In genomic region chr6:74903551-74903950, GRCm38 (mm10) we compare ENCODE assay signal across 23 mouse cellular contexts.
DNase-seq lines count a peak whose midpoint lies in the region; TF ChIP-seq lines count a peak whose summit lies in the region.
"Had no signal": no experiment of that assay in that cellular context is flagged by ENCODE, and none has a peak within 500 bp of the region (broad histone marks: within the 10 kb centered on the region; RNA-seq: fewer than 3 reads in every experiment).

No protein-coding gene starts in this region.

- no peaks in the 10 kb centered on the region for H3K36me3 ChIP-seq in ES-E14 (ENCODE audit: control insufficient read depth, insufficient read depth, low read length, poor library complexity, severe bottlenecking)
- H3K36me3 ChIP-seq in kidney, adult 2 months (ENCODE audit: control insufficient read depth, insufficient read depth, low read length): no peaks in the 10 kb centered on the region
- H3K36me3 ChIP-seq: embryonic facial prominence, embryonic 13.5 days; embryonic facial prominence, embryonic 15.5 days; forebrain, embryonic 10.5 days; forebrain, embryonic 12.5 days had no signal

- TF ChIP-seq CTCF in kidney, adult 2 months (conservative IDR thresholded peaks at IDR 0.05; ENCODE audit: insufficient read depth, insufficient read length, low read depth, low read length): no peak

- DNase-seq in 3134 (ENCODE audit: extremely low read depth, insufficient read length, low spot score) (peak; percentile 16), 3T3-L1 (ENCODE audit: low read depth, low spot score) (peak; percentile 37), ES-E14 (ENCODE audit: low read depth, low spot score) (no peak), NIH3T3 (ENCODE audit: low read depth) (peak; percentile 26)
- DNase-seq in kidney, adult 2 months: no peak
- no peak for DNase-seq in gastrocnemius, adult 8-10 months (ENCODE audit: low spot score in 2 of 2)
- DNase-seq in spleen, adult 18-20 months: no peak
- DNase-seq in lung, adult 18-20 months: no peak
- DNase-seq: adrenal gland, adult 2 months; adrenal gland, postnatal 10 days; adrenal gland, postnatal 25 days; B cell, adult 2 months; cerebellum, adult 11-12 months; cerebellum, adult 2 months; cerebellum, adult 9-10 months; cerebellum, postnatal 10 days; cerebellum, postnatal 25 days had no signal

- in situ Hi-C loops in ES-E14 (cut with MboI; ENCODE audit: low sequenced_read_pairs in 2 of 2, unreplicated experiment in 2 of 2): no loop called here

- H3K27ac ChIP-seq in ES-E14 (ENCODE audit: insufficient read depth, low read depth, low read length, poor library complexity, severe bottlenecking): no peak overlapping the region
- no peak overlapping the region for H3K27ac ChIP-seq in kidney, adult 2 months (ENCODE audit: insufficient read depth, low read depth, low read length)
- H3K27ac ChIP-seq: embryonic facial prominence, embryonic 13.5 days; embryonic facial prominence, embryonic 15.5 days; forebrain, embryonic 10.5 days; forebrain, embryonic 12.5 days had no signal

- no peaks in the 10 kb centered on the region for H3K4me1 ChIP-seq in ES-E14 (ENCODE audit: control insufficient read depth in 2 of 2, insufficient read depth in 2 of 2, low read length in 2 of 2, poor library complexity in 1 of 2)
- H3K4me1 ChIP-seq in kidney, adult 2 months (ENCODE audit: control insufficient read depth, insufficient read depth, low read length): no peaks in the 10 kb centered on the region
- H3K4me1 ChIP-seq: embryonic facial prominence, embryonic 13.5 days; embryonic facial prominence, embryonic 15.5 days; forebrain, embryonic 10.5 days; forebrain, embryonic 12.5 days had no signal

- no peak overlapping the region for H3K9ac ChIP-seq in ES-E14 (ENCODE audit: insufficient read depth, low read depth, low read length, poor library complexity, severe bottlenecking)
- H3K9ac ChIP-seq: embryonic facial prominence, embryonic 13.5 days; embryonic facial prominence, embryonic 15.5 days; forebrain, embryonic 12.5 days had no signal

- H3K9me3 ChIP-seq in ES-E14 (ENCODE audit: control insufficient read depth, insufficient read depth, low read depth, low read length): no peaks in the 10 kb centered on the region
- H3K9me3 ChIP-seq: embryonic facial prominence, embryonic 13.5 days; embryonic facial prominence, embryonic 15.5 days; forebrain, embryonic 10.5 days; forebrain, embryonic 12.5 days had no signal

- no peak for TF ChIP-seq POLR2A in kidney, adult 2 months (IDR thresholded peaks at IDR 0.05; ENCODE audit: low read depth, low read length)

- 93% methylated on average over 2 of the region's 2 CpGs for WGBS in kidney, adult 2 months

- H3K27me3 ChIP-seq in kidney, adult 2 months (replicated peaks; ENCODE audit: control insufficient read depth, insufficient read depth, low read length): no peaks in the 10 kb centered on the region
- H3K27me3 ChIP-seq: CH12.LX; embryonic facial prominence, embryonic 13.5 days; embryonic facial prominence, embryonic 15.5 days; forebrain, embryonic 12.5 days had no signal

- H3K4me3 ChIP-seq in ES-E14 (ENCODE audit: insufficient read depth in 1 of 2, low read depth in 1 of 2, low read length in 2 of 2, poor library complexity in 1 of 2, severe bottlenecking in 1 of 2): no peak overlapping the region
- H3K4me3 ChIP-seq in kidney, adult 2 months (ENCODE audit: insufficient read depth, low read depth, low read length): no peak overlapping the region
- H3K4me3 ChIP-seq: embryonic facial prominence, embryonic 13.5 days; embryonic facial prominence, embryonic 15.5 days; erythroblast, embryonic 14.5 days; forebrain, embryonic 10.5 days; forebrain, embryonic 12.5 days had no signal

TF ChIP-seq in ES-E14, 5 proteins besides CTCF, POLR2A, EP300 and RAD21:
- no peak for TF ChIP-seq HCFC1 (IDR thresholded peaks at IDR 0.05; ENCODE audit: borderline replicate concordance, insufficient read depth, low read length)
- TF ChIP-seq ZC3H11A (IDR thresholded peaks at IDR 0.05; ENCODE audit: borderline replicate concordance, low read depth, low read length): no peak
- TF ChIP-seq CHD2 (IDR thresholded peaks at IDR 0.05; ENCODE audit: low read depth, low read length): no peak
- TF ChIP-seq MAFK (IDR thresholded peaks at IDR 0.05; ENCODE audit: insufficient read depth, low read depth, low read length): peak; percentile 89

Comparison
In these comparisons a context has a peak if more than half of its experiments do, and no peak if none do; other contexts are left out.
1. DNase-seq: peak in 3134 (single experiment), 3T3-L1 (single experiment) and NIH3T3 (single experiment); none in ES-E14 (single experiment), kidney, adult 2 months (single experiment), gastrocnemius, adult 8-10 months (0 of 2), spleen, adult 18-20 months (0 of 2) and lung, adult 18-20 months (0 of 2).